Mouse (Mus musculus) midbrain, embryonic 12.5 days (tissue): ENCODE results near the gene Raly. TPM values are rescaled to one million over a fixed set of nuclear protein-coding genes. Genes with fewer than 3 reads are reported as not detected.

Experiments
- ATAC-seq: fragments of 200-750 bp; cut with Nextera tagmentation; 2 replicates; pipeline ENCODE4 v1.8.0; 2017; ENCODE audit warnings: low read depth, moderate TSS enrichment, moderate library complexity; ENCODE audit not compliant: low FRiP score
- H3K27ac ChIP-seq: fragments of 300-500 bp; sonication (generic); replicated peaks from 2 replicates; pipeline ENCODE4 v1.5.1; 2016; ENCODE audit warnings: mild to moderate bottlenecking
- H3K27me3 ChIP-seq: fragments of 300-500 bp; sonication (generic); 2 replicates; pipeline ENCODE4 v1.6.1; 2016; ENCODE audit warnings: mild to moderate bottlenecking
- H3K36me3 ChIP-seq: fragments of 300-500 bp; sonication (generic); 2 replicates; pipeline ENCODE4 v1.6.1; 2016
- H3K4me1 ChIP-seq: fragments of 300-500 bp; sonication (generic); 2 replicates; pipeline ENCODE4 v1.6.1; 2016
- H3K4me2 ChIP-seq: fragments of 300-500 bp; sonication (generic); replicated peaks from 2 replicates; pipeline ENCODE4 v1.6.1; 2016; ENCODE audit warnings: mild to moderate bottlenecking, moderate library complexity
- H3K4me3 ChIP-seq: fragments of 300-500 bp; sonication (generic); 2 replicates; pipeline ENCODE4 v1.5.1; 2016; ENCODE audit warnings: mild to moderate bottlenecking
- H3K9ac ChIP-seq: fragments of 300-500 bp; sonication (generic); replicated peaks from 2 replicates; pipeline ENCODE4 v1.6.1; 2016; ENCODE audit warnings: mild to moderate bottlenecking, moderate library complexity
- H3K9me3 ChIP-seq: fragments of 300-500 bp; sonication (generic); 2 replicates; pipeline ENCODE4 v1.6.1; 2016; ENCODE audit warnings: mild to moderate bottlenecking
- WGBS: fragments of 180-500 bp; shearing (Covaris S2); methylation state at CpG from one replicate; pipeline ENCODE4 v1.1.7; 2016; 5-methylcytosine and 5-hydroxymethylcytosine counted together
- polyA plus RNA-seq: library from polyadenylated mRNA; unstranded; fragments of >200 nt; fragmentation: Nextera tagmentation; extraction: Ambion mirVana; gene quantifications from 2 replicates; pipeline ENCODE4 v1.2.1, GENCODE M21; 2016

The Raly gene
- polyA plus RNA-seq, 1 experiment from 2014 or later: 44.6 TPM

DNA sequence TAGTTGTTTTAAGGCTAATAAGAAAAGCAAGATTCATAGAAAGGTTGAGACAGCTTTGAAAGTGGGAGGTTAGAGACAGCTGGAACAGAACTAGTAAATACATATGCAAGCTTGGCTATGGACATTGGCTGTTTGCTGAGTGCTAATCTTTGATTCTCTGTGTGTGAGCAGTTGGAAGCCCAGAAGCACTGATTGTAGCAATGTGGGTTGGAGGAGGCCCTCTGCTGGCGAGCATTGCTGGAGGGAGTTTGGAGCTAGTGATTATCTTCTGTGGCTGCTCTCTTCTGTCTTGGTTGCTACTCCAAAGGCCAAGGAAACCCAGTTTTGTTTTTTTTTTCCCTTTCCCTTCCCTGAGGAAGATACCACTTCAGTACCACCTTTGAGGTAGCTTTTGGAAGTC lies 26.9 kb downstream of the Raly start:
- no peak for ATAC-seq
- Histone ChIP-seq H3K4me3 (no peak overlapping the region), H3K9ac (no peak overlapping the region), H3K36me3 (no peaks in the 10 kb centered on the region), H3K4me1 (peaks cover 18% of the 10 kb centered on the region), H3K27ac (0 out of 2 replicates have a peak overlapping the region, but pooled peaks have one; percentile 22), H3K27me3 (no peaks in the 10 kb centered on the region), H3K4me2 (no peak overlapping the region), H3K9me3 (no peaks in the 10 kb centered on the region)
- 39% methylated on average over 1 of the region's 1 CpGs for WGBS

DNA sequence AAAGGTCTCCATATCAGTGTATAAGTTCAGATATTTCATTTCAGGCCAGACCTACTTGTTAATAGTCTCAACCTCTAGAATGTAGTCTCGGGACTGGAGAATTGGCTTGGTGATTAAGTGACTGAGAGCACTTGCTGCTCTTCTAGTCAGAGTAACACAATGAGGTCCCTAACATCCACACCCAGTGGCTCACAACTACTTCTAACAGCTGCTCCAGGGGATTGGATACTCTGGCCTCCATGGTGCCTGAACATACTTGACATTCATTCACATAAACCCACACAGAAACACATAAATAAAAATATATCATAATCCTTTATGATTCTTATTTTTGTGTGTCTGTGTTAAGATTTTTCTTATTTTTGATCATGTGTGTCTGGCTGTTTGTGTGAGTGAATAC lies 27.7 kb downstream of the Raly start:
- H3K27me3 ChIP-seq: no peaks in the 10 kb centered on the region
- no peak overlapping the region for H3K9ac ChIP-seq
- H3K4me3 ChIP-seq: no peak overlapping the region
- no peak overlapping the region for H3K27ac ChIP-seq
- no peaks in the 10 kb centered on the region for H3K9me3 ChIP-seq
- H3K4me1 ChIP-seq: peaks cover 18% of the 10 kb centered on the region
- no peak overlapping the region for H3K4me2 ChIP-seq
- H3K36me3 ChIP-seq: no peaks in the 10 kb centered on the region
- 84% methylated on average over 1 of the region's 1 CpGs for WGBS
- ATAC-seq: no peak

DNA sequence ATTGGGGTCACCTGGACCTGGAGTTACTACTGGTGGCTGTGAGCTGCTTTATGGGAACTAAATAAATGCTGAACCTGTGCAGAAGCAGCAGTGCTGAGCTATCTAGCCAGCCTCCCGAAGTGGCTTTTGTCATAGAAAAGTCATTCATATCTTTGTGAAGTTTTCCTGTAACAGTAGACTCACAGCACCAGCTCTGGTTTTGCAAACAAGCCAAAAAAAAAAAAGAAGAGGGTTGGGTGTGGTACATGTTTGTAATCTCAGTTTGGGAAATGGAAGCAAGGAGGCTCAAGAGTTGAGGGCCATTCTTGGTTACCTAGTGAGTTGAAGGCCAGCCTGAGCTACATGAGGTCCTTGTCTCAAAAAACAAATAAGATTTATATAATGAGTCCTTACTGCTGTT lies 29.4 kb downstream of the Raly start:
- no peak overlapping the region for H3K27ac ChIP-seq
- H3K4me1 ChIP-seq: peaks cover 18% of the 10 kb centered on the region
- 93% methylated on average over 1 of the region's 1 CpGs for WGBS
- H3K4me2 ChIP-seq: no peak overlapping the region
- H3K4me3 ChIP-seq: no peak overlapping the region
- no peaks in the 10 kb centered on the region for H3K27me3 ChIP-seq
- no peaks in the 10 kb centered on the region for H3K36me3 ChIP-seq
- no peak overlapping the region for H3K9ac ChIP-seq
- ATAC-seq: no peak
- H3K9me3 ChIP-seq: no peaks in the 10 kb centered on the region

DNA sequence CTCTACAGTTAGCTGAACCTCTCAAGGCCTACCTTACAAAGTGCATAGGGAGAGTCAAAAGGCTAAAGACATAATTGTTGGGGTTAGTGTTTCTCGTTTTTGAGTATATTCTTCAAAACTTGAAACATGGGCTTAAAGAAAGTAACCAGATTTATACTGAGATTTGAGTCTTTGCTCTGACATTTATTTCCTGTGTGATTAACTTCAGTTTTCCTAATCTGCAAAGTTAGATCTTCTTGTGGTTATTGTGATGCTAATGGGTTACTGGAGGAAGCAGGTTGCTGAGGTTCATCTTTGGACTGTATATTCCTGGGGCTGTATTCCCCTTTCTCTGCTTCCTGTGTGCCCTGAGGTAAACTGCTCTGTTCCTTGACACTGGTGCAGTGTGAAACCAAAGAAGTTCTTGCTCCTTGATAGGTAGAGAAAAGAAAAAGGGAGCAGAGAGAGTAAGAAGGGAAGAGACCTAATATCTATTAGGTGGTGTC lies 35.2 kb downstream of the Raly start:
- WGBS: 90% methylated on average over 1 of the region's 1 CpGs
- H3K27ac ChIP-seq: no peak overlapping the region
- no peaks in the 10 kb centered on the region for H3K27me3 ChIP-seq
- H3K9ac ChIP-seq: no peak overlapping the region
- no peak overlapping the region for H3K4me2 ChIP-seq
- no peaks in the 10 kb centered on the region for H3K4me1 ChIP-seq
- H3K4me3 ChIP-seq: no peak overlapping the region
- H3K36me3 ChIP-seq: no peaks in the 10 kb centered on the region
- no peaks in the 10 kb centered on the region for H3K9me3 ChIP-seq
- no peak for ATAC-seq

DNA sequence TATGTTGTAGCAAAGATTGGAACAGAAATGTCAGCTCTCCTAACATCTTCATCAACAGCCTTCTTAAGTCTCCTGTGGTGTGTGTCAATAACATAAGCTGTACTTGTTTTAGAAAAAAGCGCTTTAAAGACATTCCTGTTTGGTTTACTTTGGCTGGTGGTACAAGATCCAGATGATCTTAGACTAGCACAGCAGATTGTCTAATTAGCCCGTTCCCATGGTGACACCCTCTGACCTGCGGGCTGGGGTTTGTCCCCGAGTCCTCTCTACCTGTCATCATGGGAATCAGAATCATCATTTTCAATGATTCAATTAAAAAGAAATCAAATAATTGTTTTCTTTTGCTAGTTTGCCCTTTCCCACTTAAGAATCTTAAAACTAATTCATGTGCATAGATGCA lies 36.6 kb downstream of the Raly start:
- Histone ChIP-seq H3K4me3 (no peak overlapping the region), H3K4me2 (no peak overlapping the region), H3K27me3 (no peaks in the 10 kb centered on the region), H3K36me3 (no peaks in the 10 kb centered on the region), H3K9ac (no peak overlapping the region), H3K4me1 (peaks cover 3% of the 10 kb centered on the region; the same call in 1 of the 2 replicates), H3K9me3 (no peaks in the 10 kb centered on the region), H3K27ac (no peak overlapping the region)
- ATAC-seq: no peak
- 66% methylated on average over 4 of the region's 4 CpGs for WGBS

DNA sequence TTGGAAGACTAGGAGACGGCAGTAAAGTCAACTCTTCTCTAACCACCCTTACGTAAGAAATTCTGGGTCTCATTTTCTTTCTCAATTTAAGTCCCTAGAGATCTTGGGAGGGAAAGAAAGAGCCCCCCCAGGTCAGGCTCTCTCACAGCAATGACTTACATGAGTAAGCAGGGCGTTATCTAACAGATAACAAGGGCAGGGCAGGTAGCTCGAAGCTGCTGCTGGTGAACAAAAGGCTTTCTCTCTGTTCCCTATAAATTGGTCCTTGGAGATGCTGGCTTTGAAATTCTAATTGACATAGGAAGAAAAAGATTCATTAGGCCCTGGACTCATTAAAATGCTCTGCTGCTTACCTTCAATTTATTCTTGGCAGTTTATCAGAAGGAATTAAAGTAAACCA lies 41.6 kb downstream of the Raly start:
- H3K36me3 ChIP-seq: 0 out of 2 replicates have a peak, but pooled peaks cover 10% of the 10 kb centered on the region
- no peak overlapping the region for H3K27ac ChIP-seq
- H3K9ac ChIP-seq: no peak overlapping the region
- WGBS: 72% methylated on average over 4 of the region's 4 CpGs
- H3K4me3 ChIP-seq: no peak overlapping the region
- peaks cover 3% of the 10 kb centered on the region; the same call in 1 of the 2 replicates for H3K4me1 ChIP-seq
- no peaks in the 10 kb centered on the region for H3K9me3 ChIP-seq
- no peak for ATAC-seq
- H3K27me3 ChIP-seq: no peaks in the 10 kb centered on the region
- no peak overlapping the region for H3K4me2 ChIP-seq

DNA sequence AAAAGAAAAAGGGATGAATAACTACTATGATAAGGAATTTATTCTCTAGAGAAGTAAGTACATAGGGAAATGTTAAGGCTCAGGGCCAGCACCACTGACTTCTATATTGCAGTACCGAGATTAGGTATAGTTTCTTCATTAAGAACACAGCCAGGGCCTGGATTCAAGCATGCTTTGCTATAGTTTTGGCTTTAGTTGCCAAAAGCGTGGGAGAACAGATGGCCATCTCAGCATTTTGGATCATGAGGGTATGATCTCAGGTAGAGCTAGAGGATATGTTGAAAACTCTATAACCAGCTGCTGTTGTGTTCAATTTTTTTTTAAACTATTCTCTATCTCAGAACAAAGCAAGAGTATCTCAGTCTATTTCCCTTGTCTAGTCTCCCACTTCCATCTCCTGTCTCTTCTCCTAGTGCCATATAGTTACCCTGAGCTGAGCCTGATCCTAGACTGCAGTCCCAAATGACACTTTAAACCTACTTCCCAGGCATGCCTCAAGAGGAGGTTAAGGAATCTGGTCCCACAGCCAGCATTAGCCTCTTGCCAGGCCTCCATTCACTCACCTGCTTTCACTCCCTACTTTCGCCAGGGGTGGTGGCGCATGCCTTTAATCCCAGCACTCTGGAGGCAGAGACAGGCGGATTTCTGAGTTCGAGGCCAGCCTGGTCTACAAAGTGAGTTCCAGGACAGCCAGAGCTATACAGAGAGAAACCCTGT lies 43.4 kb downstream of the Raly start:
- H3K27me3 ChIP-seq: no peaks in the 10 kb centered on the region
- 96% methylated on average over 6 of the region's 6 CpGs for WGBS

DNA sequence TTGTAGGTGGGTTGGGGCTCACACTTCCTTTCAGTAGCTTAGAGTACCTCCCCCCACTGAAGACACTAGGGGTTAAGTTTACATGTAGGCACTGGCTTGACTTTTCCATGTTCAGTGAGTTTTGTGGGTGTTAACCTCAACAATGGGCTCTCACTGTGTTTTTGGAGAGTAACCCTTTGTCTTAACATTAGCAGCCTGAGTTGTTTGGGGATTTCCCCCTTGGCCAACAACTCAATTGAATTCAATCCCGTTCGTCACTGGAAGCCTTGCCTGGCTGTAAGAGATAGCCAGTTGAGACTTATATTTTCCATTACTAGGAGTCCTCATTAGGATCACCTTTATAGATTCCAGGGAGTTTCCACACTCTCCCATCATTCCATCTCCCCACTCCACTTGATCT lies 45.6 kb downstream of the Raly start:
- WGBS: 91% methylated on average over 2 of the region's 2 CpGs
- Histone ChIP-seq H3K36me3 (0 out of 2 replicates have a peak, but pooled peaks cover 13% of the 10 kb centered on the region), H3K9ac (no peak overlapping the region)

More for the DNA sequence above, 43.4 kb downstream of the Raly start:
- Histone ChIP-seq H3K4me1 (peaks cover 3% of the 10 kb centered on the region; the same call in 1 of the 2 replicates), H3K27ac (no peak overlapping the region), H3K9me3 (0 out of 2 replicates have a peak, but pooled peaks cover 6% of the 10 kb centered on the region), H3K9ac (no peak overlapping the region), H3K4me2 (no peak overlapping the region), H3K4me3 (no peak overlapping the region), H3K36me3 (0 out of 2 replicates have a peak, but pooled peaks cover 13% of the 10 kb centered on the region)
- no peak for ATAC-seq

DNA sequence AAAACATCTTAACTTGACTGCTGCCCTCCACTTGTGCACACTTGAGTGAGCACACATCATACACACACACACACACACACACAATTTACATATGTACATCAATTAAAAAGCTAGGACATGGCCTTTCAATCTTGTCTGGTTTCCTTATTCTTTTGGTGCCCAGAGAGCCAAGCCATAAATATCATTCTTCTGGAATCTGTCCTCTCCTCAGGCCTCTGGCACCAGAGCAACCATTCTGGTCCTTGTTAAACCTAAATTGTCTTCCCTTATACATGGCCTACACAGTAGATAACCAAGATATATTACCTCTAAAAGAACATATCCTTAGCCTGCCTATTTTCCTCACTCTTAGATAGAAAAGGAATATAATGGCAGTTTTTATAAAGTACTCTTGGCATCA lies 57.2 kb downstream of the Raly start:
- no peak overlapping the region for H3K4me3 ChIP-seq
- H3K4me1 ChIP-seq: 0 out of 2 replicates have a peak, but pooled peaks cover 2% of the 10 kb centered on the region
- ATAC-seq: no peak
- no peaks in the 10 kb centered on the region for H3K9me3 ChIP-seq
- peaks cover 7% of the 10 kb centered on the region; the same call in 1 of the 2 replicates for H3K36me3 ChIP-seq
- H3K9ac ChIP-seq: no peak overlapping the region
- H3K27ac ChIP-seq: no peak overlapping the region
- no peaks in the 10 kb centered on the region for H3K27me3 ChIP-seq
- no peak overlapping the region for H3K4me2 ChIP-seq

More for the DNA sequence above, 45.6 kb downstream of the Raly start:
- Histone ChIP-seq H3K4me3 (no peak overlapping the region), H3K9me3 (peaks cover 18% of the 10 kb centered on the region), H3K4me1 (peaks cover 3% of the 10 kb centered on the region; the same call in 1 of the 2 replicates), H3K27ac (no peak overlapping the region), H3K4me2 (no peak overlapping the region), H3K27me3 (no peaks in the 10 kb centered on the region)
- no peak for ATAC-seq

DNA sequence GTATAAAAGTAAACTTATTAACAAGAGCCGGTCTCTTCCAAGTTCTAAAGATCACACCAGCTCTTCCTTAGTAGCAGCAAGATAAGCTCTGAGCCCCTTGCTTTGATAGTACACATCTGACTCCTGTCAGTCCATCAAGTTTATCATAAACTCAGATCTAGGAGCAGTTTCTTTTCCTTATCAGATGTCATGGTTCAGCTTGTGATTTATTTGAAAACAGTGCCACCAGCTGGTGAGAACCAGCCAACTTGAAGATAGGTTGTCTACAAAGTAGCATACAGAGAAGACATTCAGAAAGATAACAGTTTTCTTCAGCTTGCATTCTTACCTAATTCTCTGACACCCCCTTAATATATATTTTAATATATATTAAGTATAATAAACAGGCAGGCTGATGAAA lies 64.5 kb downstream of the Raly start:
- ATAC-seq: no peak
- Histone ChIP-seq H3K4me1 (0 out of 2 replicates have a peak, but pooled peaks cover 8% of the 10 kb centered on the region), H3K9ac (no peak overlapping the region), H3K27me3 (no peaks in the 10 kb centered on the region), H3K36me3 (peaks cover 26% of the 10 kb centered on the region), H3K4me3 (no peak overlapping the region), H3K9me3 (no peaks in the 10 kb centered on the region), H3K27ac (no peak overlapping the region), H3K4me2 (no peak overlapping the region)
- WGBS: 93% methylated on average over 1 of the region's 1 CpGs

DNA sequence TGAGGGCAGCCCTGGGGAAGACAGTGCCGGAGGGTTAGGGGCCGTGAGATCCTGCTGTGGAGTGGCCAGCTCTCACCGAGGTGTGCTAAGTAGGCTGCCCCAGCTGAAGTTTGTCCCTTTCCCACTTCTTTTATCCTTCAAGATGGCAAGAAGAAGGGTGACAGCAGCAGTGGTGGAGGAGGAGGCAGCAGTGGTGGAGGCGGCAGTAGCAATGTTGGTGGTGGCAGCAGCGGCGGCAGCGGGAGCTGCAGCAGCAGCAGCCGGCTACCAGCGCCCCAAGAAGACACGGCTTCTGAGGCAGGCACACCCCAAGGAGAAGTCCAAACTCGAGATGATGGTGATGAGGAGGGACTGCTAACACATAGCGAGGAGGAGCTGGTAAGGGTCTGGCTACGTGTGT lies 72.8 kb downstream of the Raly start:
- ATAC-seq: no peak
- Histone ChIP-seq H3K9me3 (no peaks in the 10 kb centered on the region), H3K27me3 (no peaks in the 10 kb centered on the region), H3K9ac (no peak overlapping the region), H3K4me1 (no peaks in the 10 kb centered on the region), H3K27ac (no peak overlapping the region), H3K36me3 (peaks cover 88% of the 10 kb centered on the region), H3K4me3 (no peak overlapping the region), H3K4me2 (no peak overlapping the region)
- 93% methylated on average over 13 of the region's 13 CpGs for WGBS

DNA sequence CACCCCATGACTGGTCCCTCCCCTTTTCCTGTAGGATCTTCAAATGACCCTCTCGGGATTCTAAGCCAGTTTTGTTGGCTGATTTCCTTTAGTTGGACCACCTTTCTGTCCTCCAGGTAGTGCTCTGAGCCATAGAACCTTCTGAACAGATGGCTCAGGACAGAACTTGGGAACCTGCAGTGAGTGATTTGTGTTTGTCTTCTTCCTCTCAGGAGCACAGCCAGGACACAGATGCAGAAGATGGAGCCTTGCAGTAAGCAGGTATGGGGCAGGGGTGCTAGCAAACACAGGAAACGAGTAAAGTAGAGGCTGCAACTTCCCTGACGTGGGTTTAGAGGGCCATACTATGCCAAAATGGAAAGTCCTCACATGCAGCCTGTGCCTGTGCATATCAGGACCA lies 74.8 kb downstream of the Raly start:
- H3K27me3 ChIP-seq: no peaks in the 10 kb centered on the region
- peaks cover 95% of the 10 kb centered on the region for H3K36me3 ChIP-seq
- 79% methylated on average over 3 of the region's 3 CpGs for WGBS
- H3K9me3 ChIP-seq: no peaks in the 10 kb centered on the region
- no peak overlapping the region for H3K4me2 ChIP-seq
- no peak overlapping the region for H3K27ac ChIP-seq
- ATAC-seq: no peak
- no peak overlapping the region for H3K9ac ChIP-seq
- no peaks in the 10 kb centered on the region for H3K4me1 ChIP-seq
- H3K4me3 ChIP-seq: no peak overlapping the region
